Mouse (Mus musculus) embryo, embryonic 10 days (tissue): Measurements from ENCODE around the gene Slc35f1.

ENCODE experiments used
- DNase-seq: peaks from one replicate; pipeline ENCODE4 v3.0.0-alpha.2; 2015; ENCODE audit warnings: low spot score

The Slc35f1 gene

DNA sequence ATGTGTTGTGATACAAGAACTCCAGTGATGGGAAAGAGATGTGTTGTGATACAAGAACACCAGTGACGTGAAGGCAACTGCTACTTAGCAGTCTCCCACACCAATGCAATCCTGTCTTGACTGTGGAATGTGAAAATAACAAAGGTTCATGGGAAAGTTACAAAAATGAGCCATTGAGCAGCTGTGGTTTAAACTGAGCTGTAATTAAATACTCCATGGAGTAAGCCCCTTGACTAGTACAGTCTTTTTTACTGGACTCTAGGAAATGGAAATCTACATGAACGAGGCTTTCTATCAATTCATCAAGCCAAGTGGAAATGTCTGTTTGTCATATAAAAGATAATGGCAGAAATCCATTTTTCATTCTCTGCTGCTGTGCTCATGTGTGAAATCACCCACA lies 411.1 kb downstream of the Slc35f1 start:
- DNase-seq = no peak

DNA sequence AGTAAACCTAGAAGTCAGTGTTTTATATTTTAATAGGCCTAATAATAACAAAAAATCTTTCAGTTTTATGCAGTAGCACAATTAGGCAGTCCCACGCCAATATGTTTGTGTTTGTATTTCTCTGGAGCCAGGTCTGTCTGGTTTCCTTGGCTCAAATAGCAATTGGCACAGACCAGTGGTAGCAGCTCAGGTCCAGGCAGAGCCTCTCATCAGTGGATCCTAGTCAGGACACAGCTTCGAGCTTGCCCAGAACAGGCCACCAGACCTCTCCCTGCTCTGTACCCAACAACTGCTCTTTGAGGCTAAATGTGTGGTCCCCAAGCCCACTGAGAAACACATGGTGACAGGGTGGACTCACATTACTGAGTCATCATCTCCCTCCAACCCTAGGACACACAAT lies 412.1 kb downstream of the Slc35f1 start:
- DNase-seq = no peak

GRCm38 (mm10) chr10:53115028-53115427 lies 424.7 kb downstream of the Slc35f1 start:
- peak; percentile 85 for DNase-seq

- no peak for DNase-seq
Measured at GRCm38 (mm10) chr10:53115673-53116398, 425.5 kb downstream of the Slc35f1 start.

DNA sequence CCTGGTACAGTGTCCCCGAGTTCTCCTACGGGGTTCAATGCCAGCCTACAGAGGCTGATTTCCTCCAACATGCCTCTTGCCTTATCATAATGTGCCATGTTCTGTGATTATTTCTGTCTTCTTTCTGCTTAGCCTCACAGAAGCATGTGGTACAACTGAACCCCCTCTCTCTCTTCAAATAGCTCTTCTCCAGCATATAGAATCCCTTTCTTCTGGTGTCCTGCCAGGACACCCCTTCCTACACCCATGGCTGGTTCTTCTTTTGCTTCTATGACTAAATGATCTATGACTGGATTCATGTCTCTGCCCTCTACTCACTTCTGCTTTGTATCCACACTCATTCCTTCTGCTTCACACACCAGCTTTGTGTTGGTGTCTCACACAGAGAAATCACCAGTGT lies 430.3 kb downstream of the Slc35f1 start:
- no peak for DNase-seq

- no peak for DNase-seq
Measured at GRCm38 (mm10) chr10:53124365-53124764, 434.0 kb downstream of the Slc35f1 start.

DNA sequence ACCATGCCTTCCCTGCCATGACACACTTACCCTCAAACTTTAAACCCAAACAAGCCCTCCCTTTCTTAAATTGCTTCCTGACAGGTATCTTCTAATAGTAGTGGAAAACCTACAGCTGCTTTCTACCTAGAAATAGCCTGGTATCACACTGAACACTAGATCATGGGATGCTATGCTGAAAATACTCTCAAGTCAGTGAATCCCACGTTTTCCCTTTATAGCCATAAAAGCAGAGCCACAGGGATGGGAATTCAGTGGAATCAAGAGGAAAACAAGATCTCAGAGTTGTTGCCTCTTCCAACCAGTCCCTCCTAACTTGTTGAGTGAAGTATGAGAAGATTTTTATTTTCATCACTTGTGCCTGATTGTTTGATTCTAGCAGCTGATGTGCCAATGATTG lies 442.4 kb downstream of the Slc35f1 start:
- no peak for DNase-seq

DNA sequence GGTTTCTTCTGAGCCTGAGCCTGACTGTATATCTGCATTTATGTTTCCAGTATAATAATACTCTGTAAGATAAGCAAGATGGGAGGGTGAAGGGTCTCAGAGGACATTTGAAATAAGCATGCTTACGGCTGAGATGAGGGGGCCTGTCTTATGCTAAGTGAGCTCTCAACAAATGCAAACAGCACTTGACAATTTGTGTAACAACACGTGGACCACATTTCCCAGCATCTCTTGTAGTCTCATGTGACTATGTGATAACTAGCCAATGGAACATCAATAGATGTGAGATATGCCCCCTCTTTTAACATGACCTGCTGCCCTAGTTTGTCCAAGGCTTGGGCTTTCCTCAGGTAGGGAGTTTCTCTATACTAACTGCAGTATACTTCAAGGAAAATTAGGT lies 460.0 kb downstream of the Slc35f1 start:
- no peak for DNase-seq

DNA sequence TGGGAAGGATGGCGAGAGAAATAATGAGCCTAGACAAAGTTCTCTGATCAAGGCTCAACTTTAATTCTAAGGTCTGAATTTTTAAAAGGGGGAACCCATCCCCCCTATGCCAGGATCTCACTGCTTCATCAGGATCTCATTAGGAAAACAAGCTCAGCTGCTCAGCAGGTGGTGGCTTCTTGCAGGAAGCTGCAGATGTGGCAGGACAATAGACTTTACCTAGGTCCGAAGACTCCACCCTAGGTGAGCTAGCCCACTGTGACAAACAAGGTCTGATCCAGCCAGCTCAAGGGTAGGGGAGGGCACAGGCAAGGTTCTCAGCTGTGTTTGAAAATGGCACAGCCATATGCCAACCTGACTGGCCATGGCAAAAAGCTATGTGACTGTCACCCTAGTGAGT lies 460.6 kb downstream of the Slc35f1 start:
- DNase-seq = no peak

- DNase-seq = peak; percentile 60
Measured at GRCm38 (mm10) chr10:53156374-53156773, 466.0 kb downstream of the Slc35f1 start.

DNA sequence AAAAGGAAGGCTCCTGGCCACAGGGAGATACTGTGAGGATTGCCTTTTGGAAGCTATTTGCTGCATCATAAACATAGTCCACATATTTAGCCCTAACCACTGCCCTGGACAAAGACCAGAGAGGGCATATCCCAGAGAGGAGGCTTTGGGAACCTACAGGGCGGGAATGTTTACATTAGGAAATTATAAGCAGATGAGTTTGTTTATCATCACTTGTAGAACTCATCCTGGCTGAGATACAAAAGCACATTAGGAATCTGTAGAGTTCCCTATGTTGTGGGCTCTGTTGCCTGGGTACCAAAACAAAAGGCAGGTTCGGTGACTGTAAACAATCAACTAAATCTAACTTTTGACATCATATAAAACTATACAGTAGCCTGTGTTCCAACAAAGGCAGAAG lies 467.4 kb downstream of the Slc35f1 start:
- no peak for DNase-seq
